Comparison of ENCODE assay signal across 9 mouse cellular contexts in genomic region chr19:21805305-21805704, GRCm38 (mm10). TPM values are rescaled to one million over a fixed set of nuclear protein-coding genes. Genes with fewer than 3 reads are reported as not detected.
DNase-seq lines count a peak whose midpoint lies in the region.
"Had no signal": no experiment of that assay in that cellular context is flagged by ENCODE, and none has a peak within 500 bp of the region (broad histone marks: within the 10 kb centered on the region; RNA-seq: fewer than 3 reads in every experiment).

No protein-coding gene starts in this region.

- intact Hi-C loops in left cerebral cortex, postnatal 10 days (cut with DNase I) = no loop called here

- peak; percentile 55 for DNase-seq in cerebellum, adult 11-12 months
- no peak for DNase-seq in cerebellum, postnatal 4 days (ENCODE audit: low spot score in 2 of 2)
- peak; percentile 57 to 59 for DNase-seq in left cerebral cortex, adult 18-20 months (ENCODE audit: low spot score in 2 of 2)
- no peak for DNase-seq in left cerebral cortex, postnatal 10 days (ENCODE audit: extremely low spot score in 1 of 2, low spot score in 2 of 2)
- DNase-seq in cerebellum, adult 8-10 months = peak; percentile 52
- DNase-seq in lung, postnatal 10 days = peak; percentile 31
- DNase-seq in adrenal gland, postnatal 25 days = no peak
- DNase-seq in kidney, postnatal 25 days = no peak
- DNase-seq: liver, embryonic 13.5 days had no signal

RNA-seq across cellular contexts. Expression of gene Cemip2, which starts 27.2 kb away (rescaled TPM):
- total RNA-seq in left cerebral cortex, adult 18-20 months (2021) = 10 to 100 TPM; 12.4 to 13.4 TPM
- 10 to 100 TPM; 17.2 TPM for total RNA-seq in left cerebral cortex, postnatal 10 days (2021)
- 23.8 and 25.8 TPM in 2 replicates for total RNA-seq in adrenal gland, postnatal 25 days (2021)

Comparison
In these comparisons a context has a peak if more than half of its experiments do, and no peak if none do; other contexts are left out.
1. DNase-seq: peak in cerebellum, adult 11-12 months (single experiment), left cerebral cortex, adult 18-20 months (2 of 2), cerebellum, adult 8-10 months (single experiment) and lung, postnatal 10 days (single experiment); none in cerebellum, postnatal 4 days (0 of 2), left cerebral cortex, postnatal 10 days (0 of 2), adrenal gland, postnatal 25 days (single experiment) and kidney, postnatal 25 days (0 of 2).